Mouse (Mus musculus) kidney, postnatal 25 days (tissue): ENCODE results near the gene Stard13.

Experiments used
- DNase-seq, 2 experiments: peaks; one replicate each; pipeline ENCODE4 v3.0.0; 2021; ENCODE audit warnings: mixed read lengths in 2 of 2

Stard13 gene

GRCm38 (mm10) chr5:151102262-151102661 lies 131.4 kb downstream of the Stard13 start:
- no peak for DNase-seq

DNA sequence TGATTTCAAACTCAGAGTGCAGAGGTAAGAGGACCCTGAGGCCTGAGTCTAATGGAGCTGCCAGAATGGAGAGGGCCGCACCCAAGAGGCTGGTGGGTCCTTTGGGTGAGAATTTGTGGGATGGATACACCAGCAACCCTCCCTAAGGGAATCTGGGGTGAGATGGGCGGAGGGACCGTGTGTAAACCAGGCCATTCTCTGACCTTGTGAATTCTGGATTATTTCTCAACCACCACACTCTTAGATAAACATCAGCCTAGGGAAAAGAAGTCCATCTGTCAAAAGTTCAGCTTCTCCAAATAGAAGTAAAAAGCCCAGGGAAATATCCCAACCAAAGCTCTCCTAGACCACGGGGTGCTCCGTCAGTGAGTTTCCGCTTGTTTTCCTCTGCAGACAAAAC lies 137.6 kb downstream of the Stard13 start:
- DNase-seq, result peak in 1 of 2 experiments; percentile 47

DNA sequence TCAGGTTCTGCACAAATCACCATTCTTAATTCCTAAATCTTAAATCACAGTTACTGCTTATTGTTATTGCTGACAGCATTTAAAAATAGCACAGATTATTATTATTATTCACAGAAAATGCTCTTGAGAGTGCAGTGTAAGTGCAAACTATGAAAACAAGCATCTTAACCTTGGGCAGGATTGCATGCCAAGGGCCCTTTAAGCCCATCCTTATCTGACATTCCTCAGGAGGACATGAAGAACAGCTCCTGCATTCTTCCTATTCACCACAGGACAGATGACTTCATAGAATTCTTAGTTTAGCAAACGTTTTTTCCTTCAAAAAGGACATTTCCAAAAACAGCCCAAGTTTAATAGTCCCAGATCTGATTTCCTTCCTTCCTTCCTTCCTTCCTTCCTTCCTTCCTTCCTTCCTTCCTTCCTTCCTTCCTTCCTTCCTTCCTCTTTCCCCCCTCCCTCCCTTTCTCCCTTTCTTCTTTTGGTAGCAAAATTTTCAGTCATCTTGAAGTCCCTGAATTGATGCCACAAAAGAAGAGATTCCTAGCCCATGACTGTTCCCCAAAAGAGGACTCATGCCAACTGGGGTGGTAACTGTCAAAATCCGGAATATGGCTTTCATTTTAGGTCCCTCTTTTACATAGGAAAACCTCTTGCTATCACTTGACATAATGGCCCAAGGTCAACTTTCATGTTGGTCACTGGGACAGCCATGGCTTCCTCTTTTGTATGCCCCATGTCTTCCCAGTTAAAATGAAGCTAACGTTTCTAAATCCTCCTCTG lies 140.6 kb downstream of the Stard13 start:
- DNase-seq, result no peak

DNA sequence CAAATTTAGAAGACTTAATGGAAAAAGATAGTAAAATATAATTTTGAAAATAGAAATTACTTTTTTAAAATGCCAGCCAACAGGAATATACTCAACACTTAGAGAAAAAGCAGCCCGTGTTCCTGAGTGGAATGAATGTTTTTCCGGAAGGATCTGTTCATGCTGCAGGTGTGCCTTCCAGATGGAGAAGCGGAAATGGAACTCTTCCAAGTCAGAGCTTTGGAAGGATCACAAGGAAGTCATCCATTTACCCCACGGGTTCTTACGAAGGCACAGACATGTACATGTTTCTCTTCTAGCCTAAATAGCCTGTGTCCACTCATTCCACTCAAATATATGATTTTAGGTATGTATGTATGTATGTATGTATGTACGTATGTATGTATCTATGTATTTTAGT lies 142.6 kb downstream of the Stard13 start:
- DNase-seq, result peak in 1 of 2 experiments; percentile 37

DNA sequence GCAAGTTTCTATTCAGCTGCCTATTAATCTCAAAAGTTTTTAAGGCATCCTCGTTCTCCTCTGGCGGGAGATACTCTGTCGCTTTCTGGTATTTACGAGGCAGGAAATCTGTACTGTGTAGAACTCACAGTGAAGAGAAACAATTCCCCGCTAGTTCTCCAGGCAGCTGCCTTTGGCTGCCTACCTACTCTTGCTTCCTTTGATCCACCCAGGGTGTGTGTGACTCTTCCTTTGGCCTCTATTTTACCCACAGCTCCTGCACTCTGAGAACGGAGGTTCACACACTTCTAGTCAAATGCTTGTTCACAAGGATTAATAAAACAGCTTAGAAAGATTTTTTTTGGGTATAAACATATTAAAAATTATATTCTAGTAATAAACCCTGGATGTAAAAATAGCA lies 144.4 kb downstream of the Stard13 start:
- DNase-seq, result peak in 1 of 2 experiments; percentile 38

GRCm38 (mm10) chr5:151086425-151087202 lies 147.0 kb downstream of the Stard13 start:
- peak in 1 of 2 experiments; percentile 55 for DNase-seq

GRCm38 (mm10) chr5:151085749-151086148 lies 147.9 kb downstream of the Stard13 start:
- DNase-seq, result no peak

GRCm38 (mm10) chr5:151080276-151080675 lies 153.4 kb downstream of the Stard13 start:
- no peak for DNase-seq

GRCm38 (mm10) chr5:151077953-151078352 lies 155.7 kb downstream of the Stard13 start:
- no peak for DNase-seq

GRCm38 (mm10) chr5:151076917-151077316 lies 156.7 kb downstream of the Stard13 start:
- no peak for DNase-seq

DNA sequence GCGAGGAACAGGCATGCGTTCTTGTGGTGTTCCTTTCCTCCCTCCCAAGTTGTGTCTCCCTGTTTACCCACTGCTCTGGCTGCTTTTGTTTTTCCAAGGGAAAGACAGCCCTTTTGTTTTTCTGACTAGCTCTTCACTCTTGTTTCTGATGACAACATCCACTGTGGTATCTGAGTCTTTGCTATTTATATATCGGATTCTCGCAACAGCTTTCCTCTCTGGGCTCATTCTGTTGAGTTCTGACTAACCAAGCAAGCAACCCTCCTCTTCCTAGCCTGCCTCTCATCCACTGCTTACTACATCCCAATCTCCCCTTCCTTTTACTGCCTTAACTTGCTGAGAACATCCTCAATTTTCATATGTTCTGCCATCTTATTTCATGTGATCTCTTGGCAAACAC lies 159.4 kb downstream of the Stard13 start:
- DNase-seq, result no peak

- no peak for DNase-seq
Measured at GRCm38 (mm10) chr5:151071430-151071829, 162.2 kb downstream of the Stard13 start.

DNA sequence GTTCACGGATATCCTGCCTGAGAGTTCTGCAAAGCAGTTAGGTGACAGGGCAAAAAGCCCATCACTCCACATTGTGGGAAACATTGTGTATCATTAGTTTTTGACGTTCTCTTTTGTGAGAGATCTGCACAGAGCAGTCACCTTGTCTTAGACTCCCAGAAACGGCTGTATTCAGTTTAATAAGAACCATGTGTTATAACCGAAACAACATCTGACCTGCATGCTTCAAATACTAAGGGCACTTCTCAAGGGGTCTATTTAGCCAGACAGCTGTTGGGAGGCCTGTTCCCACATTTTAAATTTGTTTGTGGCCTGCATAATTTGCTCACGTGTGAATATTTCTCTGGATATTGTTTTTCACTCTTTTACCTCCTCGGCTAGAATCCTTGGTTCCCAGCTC lies 162.7 kb downstream of the Stard13 start:
- no peak for DNase-seq

DNA sequence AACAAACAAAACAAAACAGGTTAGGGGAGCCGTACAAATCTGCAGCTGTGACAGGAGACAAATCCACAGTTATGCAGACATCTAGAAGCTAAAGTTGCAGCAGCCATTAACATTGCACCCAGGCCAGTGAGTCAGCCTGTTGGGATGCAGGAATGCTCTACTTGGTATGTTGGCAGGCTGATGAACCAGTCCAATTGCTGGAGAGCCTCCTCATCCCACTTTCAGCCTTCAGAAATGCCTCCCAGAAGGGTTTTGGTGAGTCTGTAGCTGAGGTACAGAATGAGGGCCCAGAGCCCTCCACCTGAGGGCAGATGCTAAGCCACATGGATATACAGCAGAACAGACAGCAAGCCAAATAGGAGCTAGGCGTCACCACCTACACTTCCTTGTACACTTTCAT lies 164.1 kb downstream of the Stard13 start:
- DNase-seq, result no peak

GRCm38 (mm10) chr5:151066016-151066415 lies 167.6 kb downstream of the Stard13 start:
- DNase-seq, result no peak

DNA sequence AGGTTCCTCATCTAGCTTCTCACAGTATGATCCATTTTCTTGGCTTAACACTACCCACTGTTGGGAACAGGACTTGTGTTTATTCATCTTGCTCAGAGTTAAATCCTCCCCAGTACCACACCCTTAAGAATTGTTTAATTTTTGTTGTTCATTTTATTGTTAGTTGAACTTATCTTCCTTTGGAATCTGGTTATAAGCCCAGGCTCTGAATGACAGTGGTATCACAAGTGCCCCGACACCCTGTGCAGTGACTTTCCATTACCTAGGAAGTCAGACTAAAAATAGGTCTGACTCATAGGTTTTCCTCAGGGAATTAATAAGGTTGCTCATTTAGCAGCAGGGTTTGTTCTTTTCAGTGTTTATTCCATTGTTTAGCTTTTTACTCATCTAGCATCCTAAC lies 168.4 kb downstream of the Stard13 start:
- peak in 1 of 2 experiments; percentile 53 for DNase-seq

DNA sequence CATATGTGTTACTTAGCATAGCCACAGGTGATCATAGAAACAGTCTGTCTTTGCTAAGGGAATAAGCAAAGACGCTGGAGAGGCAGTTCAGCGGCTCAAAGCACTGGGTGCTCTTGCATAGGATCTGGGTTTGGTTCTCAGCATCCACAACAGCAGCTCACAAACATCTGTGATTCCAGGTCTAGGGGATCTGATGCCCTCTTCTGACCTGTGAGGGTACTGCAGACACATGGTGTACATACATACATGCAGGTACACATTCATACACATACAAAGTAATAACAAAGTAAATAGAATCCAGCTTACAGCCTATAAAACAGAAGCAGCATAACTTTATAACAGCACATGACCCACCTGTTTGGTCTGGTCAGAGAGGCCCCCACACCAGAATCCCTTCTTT lies 171.7 kb downstream of the Stard13 start:
- no peak for DNase-seq

GRCm38 (mm10) chr5:151060476-151060875 lies 173.2 kb downstream of the Stard13 start:
- DNase-seq, result peak in 1 of 2 experiments; percentile 43

GRCm38 (mm10) chr5:151059772-151060171 lies 173.9 kb downstream of the Stard13 start:
- DNase-seq, result no peak

GRCm38 (mm10) chr5:151059352-151059751 lies 174.3 kb downstream of the Stard13 start:
- DNase-seq, result peak; percentile 53 to 79

DNA sequence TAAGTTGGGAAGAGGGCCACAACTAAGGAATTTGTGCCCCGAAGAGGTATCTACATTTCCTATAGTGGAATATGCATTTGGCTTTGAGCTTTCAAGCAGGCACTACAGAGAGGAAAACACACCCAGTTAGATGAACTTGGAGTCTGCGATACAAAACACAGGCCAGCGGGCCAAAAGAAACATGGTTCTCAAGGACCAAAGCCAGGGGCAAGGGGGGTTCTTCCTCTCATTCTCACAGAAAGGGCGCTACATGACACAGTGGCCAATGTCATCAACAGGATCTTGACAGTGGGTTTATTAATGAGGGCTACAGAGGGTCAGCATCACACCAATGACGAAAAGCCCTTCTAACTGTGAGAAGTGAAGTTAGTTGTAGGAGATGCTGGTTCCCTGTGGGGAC lies 175.9 kb downstream of the Stard13 start:
- DNase-seq, result no peak

DNA sequence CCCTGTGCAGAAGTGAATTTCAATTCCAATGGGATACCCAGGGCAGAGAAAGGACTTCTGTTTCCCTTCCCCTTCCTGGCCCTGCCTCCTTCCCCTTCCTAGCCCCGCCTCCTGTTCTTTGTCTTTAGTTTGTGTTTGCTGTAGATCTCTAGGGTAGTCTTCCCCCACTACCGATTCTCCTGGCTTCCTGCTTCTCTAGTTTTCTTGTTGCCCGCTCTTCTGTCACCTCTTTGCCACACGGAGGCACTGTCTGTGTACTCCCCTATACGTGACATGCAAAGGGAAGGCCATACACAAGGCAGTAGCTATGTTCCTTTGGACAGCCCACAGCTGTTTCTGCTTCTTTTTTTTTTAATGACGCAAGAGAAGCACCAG lies 176.7 kb downstream of the Stard13 start:
- DNase-seq, result peak in 1 of 2 experiments; percentile 20

GRCm38 (mm10) chr5:151056255-151056919 lies 177.2 kb downstream of the Stard13 start:
- DNase-seq, result no peak
